Mouse (Mus musculus) liver, adult (tissue): ENCODE results near the gene Nav2.
A peak's percentile ranks its signal among the peaks of the same experiment; 100 is the strongest.

Experiments
- GATA4 ChIP-seq: IDR thresholded peaks from 2 replicates; pipeline ENCODE4 v1.6.1; 2014; ENCODE audit warnings: mild to moderate bottlenecking, low read length; ENCODE audit not compliant: insufficient replicate concordance

Gene Nav2

DNA sequence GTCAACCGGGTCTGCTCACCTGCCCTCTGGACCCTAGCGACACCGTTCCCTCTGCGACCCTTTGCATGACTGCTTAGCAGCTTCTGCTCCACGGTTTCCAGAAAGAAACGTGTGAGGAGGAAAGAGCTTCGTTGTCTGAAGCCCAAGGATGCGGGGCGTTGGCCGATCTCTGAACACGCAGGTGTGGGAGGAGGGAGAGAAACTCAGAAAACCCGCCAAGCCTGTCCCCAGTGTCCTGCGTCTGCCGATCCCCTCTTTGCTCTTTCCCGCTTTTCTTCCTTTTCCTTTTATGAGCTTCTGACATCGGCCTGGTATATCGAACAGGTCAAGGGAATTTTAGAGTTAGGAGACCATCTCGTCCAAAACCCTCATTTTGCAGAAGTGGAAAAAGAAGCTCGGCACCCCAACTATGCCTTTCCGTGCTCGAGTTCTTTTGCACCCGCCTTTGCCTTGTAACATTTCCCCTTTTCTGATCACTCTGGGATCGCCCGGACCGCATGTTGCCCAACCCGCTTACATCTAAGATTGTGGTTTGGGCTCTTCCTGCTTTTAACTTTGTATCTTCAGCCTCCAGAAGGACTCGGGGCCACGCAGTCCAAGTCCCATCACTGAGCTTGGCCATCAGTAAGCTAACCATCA, 26.4 kb upstream of the Nav2 start:
- TF ChIP-seq GATA4 = no peak

DNA sequence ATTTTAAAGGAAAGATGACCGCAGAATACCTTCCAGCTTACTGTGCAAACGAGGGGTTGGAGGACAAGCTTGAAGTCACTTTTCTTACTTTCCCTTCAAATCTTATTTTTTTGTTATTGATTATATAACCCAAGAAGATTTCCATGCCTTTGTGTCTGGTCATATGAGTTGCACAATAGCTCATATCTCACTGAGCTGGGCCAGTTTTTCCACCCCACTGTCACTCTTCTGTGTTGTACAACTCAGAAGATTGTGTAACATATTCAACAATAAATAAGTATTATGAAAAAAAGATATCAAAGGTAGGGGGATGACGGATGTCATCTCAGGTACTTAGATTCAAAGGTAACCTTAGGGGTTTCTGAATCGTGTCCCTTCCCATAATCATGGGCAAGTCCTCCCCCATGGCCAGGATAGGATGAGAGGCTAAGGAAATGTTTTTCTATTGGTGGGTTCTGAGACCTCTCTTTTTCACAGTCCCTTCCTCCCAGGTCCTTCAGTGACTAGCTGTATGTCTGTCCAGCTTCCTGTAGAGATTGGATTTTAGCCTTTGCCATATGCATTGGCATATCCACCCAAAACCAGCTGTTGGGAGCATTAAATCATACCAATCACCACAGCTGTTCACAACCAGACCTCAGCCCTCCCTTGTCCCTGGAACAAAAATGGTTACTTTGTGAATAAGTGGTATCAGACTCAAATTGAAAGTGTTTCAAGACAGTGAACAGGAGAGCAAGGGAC, 24.8 kb upstream of the Nav2 start:
- peak; percentile 9; the same call in 1 of the 2 replicates for TF ChIP-seq GATA4

DNA sequence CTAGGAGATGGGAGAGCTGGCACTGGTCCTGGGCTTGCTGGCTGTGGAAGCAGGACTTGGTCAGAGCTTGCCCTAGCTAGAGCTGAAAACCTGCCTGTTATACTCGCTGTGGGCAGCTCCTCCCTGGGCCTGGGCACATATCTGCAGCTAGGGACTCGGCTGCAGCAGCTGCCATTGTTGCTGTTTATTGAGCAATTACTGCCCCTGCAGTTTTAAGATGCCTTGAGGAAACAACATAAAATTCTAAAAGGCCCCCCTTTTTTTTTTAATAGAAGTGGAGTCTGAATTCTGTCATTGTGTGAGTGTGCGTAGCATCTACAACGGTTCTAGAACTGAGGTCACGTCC, 24.3 kb upstream of the Nav2 start:
- no peak for TF ChIP-seq GATA4

DNA sequence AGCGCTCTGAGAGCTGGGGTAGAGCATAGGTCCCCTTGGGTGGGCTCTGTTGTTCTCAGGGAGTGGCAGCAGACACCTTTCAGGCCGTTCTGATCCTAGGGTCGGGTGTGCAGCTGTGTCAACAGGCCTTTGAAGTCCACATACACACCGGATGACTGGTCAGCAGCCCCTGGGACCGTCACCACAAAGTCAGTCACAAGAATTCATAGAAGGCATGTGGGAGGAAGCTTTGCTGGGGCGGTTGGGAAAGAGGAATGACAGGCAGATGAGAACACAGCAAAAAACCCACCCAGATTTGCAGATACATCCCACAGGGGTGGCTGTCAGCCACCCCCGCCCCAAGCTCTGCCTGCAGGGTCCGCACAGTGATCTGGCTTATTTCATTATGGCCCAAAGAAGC, 20.5 kb upstream of the Nav2 start:
- no peak for TF ChIP-seq GATA4

DNA sequence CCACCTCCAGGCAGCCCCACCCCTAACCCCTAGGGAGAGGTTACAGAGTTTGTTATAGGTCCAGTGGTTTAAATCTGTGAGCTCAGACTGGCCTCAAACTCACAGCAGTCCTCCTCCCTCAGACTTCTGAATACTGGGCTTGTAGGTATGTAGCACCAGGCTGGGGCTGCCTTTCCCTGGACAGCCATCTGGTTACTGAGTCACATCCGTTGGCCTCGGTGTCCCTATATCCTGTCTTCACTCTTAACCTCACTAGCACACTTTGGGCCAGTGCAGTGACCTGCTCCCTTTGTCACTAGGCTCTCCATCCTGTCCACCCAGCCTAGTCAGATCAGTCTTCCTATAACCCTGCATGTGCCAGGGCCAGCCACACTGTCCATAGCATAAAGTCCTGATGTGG, 19.8 kb upstream of the Nav2 start:
- TF ChIP-seq GATA4 = no peak

DNA sequence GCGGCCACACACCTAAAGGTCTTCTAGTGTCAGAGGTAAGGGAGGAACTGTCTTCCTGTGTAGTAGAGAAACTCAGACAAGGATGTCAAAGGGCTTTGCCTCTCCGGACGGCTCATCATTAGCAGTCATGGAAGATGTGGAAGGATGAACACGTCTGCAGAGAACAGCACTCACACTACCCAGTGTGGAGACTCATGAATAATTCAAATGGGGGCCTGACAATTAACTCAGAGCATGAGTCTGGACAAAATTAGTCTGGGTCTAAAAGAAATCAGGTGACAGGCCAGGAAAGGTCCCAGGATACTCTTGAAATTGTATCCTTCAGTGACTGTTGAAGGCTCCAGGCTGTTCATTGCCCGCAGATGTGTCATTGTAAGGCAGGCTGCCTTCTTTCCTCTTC, 17.5 kb upstream of the Nav2 start:
- no peak for TF ChIP-seq GATA4

DNA sequence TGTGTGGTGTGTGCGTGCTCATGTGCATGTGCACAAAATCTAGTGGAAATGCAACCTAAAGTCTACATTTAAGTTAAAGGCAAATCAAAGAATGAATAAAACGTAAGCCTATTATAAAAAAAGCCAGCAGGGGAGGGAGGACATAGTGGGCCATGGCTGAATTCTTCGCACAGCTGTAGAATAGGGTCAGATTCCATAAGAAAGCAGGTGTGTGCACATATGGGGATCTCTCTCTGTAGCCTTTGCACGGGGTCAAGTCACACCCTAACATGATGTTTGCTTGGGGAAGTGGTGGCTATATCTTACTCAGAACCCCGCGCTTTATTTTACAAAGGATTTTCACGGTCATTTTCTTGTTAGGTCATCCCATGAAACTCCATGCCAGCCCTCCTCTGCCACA, 15.4 kb upstream of the Nav2 start:
- no peak for TF ChIP-seq GATA4

DNA sequence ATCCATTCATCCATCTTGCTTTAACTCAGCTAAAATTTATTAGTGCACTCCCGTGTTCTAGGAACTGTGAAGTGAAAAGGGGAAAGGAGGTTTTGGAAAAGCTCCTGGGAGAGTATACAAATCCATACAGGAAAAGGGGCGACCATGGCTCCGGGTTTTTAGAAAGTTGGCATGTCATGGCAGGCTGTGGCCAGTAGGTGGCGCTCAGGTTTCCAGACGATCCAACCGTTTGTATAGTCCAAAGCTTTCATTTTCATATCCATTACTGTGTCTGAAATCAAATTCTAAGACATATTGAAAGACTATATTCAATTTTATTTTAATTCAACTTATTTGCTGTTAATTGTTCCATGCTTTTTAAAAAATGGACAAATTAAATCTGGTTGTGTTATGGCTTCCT, 14.4 kb upstream of the Nav2 start:
- TF ChIP-seq GATA4 = no peak

DNA sequence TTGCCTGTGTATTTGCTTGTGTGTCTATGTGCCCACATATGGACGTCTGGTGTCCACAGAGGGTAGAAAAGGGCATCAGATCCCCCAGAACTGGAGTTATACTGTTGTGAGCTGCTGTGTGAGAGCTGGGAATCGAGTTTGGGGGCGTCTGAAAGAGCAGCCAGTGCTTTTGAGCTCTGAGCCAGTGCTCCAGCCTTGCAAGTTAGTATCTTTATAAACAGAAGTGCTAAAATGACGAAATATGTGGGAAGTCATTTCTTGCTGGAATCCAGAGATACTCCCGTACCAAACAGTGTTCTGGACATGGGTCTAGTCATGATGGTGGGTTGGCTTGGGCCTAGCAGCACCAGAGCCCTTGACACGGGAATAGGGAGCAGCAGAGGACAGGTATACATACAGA, 13.8 kb upstream of the Nav2 start:
- TF ChIP-seq GATA4 = no peak

DNA sequence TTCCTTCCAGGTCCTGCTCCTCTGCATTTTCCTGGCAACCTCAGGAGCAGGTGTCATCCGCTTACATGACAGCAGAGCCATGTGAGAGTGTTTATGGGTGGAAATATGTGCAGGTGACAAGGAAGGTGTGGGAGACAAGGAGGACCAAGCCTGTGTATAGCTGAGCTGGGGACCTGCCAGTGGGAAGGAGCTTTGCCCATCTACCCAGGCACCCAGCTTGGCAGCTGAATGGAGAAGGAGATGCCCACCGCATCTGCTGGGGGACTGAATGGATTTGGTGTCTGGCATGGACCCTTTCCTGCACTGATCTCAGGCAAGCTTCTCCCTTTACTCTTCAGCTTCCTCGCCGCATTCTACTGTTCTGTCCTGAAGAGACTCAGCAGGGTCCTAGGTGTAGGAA, 13.0 kb upstream of the Nav2 start:
- no peak for TF ChIP-seq GATA4

DNA sequence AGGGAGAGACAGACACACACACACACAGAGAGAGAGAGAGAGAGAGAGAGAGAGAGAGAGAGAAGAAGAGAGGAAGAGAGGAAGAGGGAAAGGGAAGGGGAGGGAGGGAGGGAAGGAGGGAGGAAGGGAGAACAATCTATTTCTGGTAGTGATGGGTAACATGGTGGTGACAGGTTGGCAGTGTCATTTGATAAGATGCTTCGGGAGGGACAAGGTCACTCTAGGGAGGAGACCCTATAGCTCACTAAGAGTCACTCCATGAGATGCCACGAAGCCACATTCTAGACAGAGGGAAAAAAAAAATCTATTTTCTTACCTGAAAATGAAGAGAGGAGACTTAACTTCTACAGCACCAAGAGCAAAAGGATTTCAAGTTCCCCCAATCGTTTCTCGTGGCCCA, 12.5 kb upstream of the Nav2 start:
- TF ChIP-seq GATA4 = no peak

DNA sequence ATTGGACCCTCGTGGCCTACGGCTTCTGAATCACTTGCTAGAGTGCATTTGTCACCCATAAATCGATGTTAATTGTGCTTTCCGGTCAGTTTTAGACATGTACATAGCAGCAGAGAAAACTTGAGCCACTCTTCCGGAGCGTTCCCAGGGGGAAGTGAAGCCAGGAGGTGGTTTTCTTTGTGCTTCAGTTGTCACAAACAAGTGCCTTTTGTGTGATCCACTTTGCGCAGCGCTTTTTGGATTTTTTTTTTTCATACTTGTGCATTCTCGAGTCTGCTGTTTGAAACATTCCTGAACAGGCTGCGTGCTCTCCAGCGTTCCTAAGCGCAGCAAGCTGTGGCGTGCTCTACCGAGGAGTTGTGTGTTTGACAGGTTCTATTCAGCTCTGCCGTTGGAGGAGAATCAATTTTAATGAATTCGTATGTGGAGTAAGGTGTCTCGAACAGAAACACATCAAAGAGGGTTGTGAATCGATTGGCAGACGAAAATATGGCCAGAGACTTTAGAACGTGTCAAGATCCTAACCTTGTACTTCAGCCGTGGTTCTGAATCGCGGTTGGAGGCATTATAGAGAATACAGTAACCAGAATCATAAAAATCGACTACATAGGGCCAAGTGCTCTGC, 10.9 kb upstream of the Nav2 start:
- TF ChIP-seq GATA4 = no peak

DNA sequence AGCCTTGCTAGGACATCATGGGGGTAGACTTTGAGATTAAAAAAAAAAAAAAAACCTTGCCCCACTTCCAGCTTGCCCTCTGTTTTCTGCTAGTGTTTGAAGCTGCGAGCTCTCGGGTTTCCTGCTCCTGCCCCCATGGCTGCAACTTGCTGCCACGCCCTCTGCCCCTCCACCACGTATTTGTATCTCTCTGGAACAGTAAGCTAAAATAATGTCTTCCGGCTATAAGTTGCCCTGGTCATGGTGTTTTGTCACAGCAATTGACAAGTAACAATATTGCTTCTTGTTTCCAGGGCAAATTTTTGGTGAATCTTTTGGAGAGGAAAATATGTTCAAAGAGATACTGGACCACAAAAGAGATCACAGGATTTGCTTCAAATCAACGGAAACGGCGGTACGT, 10.1 kb upstream of the Nav2 start:
- TF ChIP-seq GATA4 = peak; percentile 6; the same call in 1 of the 2 replicates

DNA sequence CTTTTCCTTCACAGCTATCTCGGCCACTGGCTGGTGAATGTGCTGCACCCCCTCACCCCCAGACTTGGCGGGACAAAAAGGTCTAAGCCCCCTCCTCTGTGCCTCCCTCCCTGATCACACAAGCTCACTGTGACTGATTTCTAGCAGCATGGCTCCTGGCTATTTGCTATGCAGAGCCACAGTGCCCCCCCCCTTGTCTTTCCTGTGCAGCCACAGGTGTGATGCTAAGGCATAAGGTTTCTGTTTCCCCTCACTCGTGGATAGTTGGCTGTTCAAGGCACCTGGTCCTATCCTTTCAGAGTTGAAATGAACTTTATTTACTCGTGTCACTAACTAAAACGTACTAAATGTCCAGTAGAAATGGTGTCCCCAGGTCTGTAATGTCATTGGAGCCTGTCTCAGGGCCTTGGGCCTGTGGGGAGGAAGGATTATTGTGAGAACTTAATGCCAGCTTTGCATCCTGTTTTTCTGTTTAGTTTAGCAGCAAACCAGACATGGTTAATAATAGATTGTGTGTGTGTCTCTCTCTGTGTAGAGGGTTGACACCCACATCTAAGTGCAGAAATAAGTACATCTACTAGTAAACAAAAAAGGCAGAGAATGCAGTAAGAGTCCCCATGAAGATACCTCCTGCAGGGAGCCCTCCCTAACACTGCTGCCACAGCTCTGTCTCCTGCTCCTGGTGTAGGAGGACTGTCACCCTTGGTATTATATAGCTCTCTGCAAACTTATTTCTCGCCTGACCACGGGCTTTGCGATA, 7.9 kb upstream of the Nav2 start:
- no peak for TF ChIP-seq GATA4

DNA sequence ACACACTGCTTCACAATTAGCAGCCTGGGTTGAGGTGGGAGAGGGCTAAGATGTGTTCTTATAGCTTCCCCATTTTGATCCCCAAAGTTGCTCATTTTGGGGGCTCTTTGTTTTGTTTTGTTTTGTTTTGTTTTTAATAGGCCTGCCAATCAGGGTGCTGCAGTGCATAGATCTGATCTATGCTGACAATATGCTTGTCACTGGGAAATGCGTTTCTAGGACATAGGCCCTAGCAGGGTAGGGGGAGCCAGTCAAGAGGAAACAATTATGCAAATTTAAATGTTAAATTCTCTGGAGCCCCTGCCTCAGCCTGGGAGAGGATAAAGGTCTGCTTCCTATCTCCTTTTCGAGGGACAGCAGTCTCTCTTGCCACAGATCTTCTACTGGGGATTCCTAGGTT, 6.1 kb upstream of the Nav2 start:
- no peak for TF ChIP-seq GATA4

DNA sequence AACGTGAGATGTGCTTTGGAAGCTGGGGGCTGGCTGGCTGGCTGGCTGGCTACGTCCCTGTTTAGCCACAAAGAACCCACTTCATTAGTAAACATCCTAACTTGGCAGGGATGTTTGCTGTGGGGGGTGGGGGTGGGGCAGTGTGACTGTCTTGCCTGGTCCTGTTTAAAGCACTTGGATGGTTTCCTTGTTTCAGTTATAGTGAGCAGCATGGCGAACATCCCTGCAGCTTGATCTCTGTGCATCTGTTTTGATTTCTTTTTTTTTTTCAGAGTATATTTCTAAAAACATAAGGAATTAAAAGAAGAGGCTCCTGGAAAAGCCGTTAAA, 791 bp downstream of the Nav2 start:
- TF ChIP-seq GATA4 = no peak
